Mouse (Mus musculus) lung, adult 2 months (tissue): ENCODE results near the gene Naaladl2.

Experiments used
- CTCF ChIP-seq: fragments of 200-500 bp; IDR thresholded peaks from 2 replicates; pipeline ENCODE4 v1.5.1; 2011; ENCODE audit warnings: mild to moderate bottlenecking, low read length, control low read depth; ENCODE audit not compliant: insufficient read depth
- POLR2A ChIP-seq: fragments of 200-500 bp; IDR thresholded peaks from 2 replicates; pipeline ENCODE4 v1.6.1; 2011; ENCODE audit warnings: low read depth, mild to moderate bottlenecking, control low read depth, low read length, borderline replicate concordance; ENCODE audit errors: extremely low read depth

DNA sequence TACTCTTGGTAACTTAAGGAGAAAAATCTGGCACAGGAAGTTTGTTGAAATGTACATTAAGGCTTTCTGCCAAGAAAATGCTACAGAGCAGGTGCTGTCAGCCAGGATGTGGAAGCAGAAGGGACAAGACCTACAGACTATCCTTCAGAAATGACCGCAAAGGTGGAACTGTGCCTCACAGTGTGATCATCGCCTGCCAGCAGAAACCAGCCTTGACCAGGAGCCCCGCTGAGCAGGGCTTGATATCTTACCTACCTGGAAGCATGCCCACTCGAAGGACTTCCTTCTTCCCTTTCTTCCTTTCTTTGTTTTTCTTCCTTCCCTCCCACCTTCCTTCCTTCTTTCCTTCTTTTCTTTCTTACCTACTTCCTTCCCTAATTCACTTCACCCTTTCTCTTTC lies 69.8 kb downstream of the Naaladl2 start:
- TF ChIP-seq POLR2A: no peak
- TF ChIP-seq CTCF: no peak
